Mouse (Mus musculus): Measurements from ENCODE around the gene Zfp536. TPM values are rescaled to one million over a fixed set of nuclear protein-coding genes. Genes with fewer than 3 reads are reported as not detected.
"Not testable (repeated sequence)": the region's sequence is repeated elsewhere in the genome, so short reads cannot be mapped to it uniquely, and the experiment has no call there.

Zfp536 gene
- polyA plus RNA-seq, 1 experiment: 0.80 TPM

GRCm38 (mm10) chr7:37758886-37759285 is 14.6 kb downstream of the Zfp536 start:
- no peak for DNase-seq (ENCODE audit: low read depth)

- no peak for DNase-seq (ENCODE audit: low read depth)
These were observed 20.4 kb downstream of the Zfp536 start for GRCm38 (mm10) chr7:37753024-37753423.

GRCm38 (mm10) chr7:37746133-37746761 is 27.2 kb downstream of the Zfp536 start:
- DNase-seq (ENCODE audit: low read depth): no peak

GRCm38 (mm10) chr7:37743350-37743749 is 30.1 kb downstream of the Zfp536 start:
- no peak for DNase-seq (ENCODE audit: low read depth)

GRCm38 (mm10) chr7:37737191-37737590 is 36.2 kb downstream of the Zfp536 start:
- no peak for DNase-seq (ENCODE audit: low read depth)

DNA sequence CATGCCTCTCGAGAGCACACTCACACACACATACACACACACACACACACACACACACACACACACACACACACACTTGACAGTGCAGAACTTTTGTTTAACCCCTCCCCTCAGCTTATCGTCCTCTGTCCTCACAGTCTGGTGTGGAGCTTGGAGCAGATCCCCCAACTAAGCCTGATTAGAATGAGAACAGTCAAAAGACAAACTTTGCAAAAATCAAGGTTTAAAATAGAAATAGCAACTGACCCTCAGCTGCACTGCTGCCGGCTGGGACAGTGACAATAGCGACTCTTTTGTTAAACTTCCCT is 37.1 kb downstream of the Zfp536 start:
- no peak for DNase-seq (ENCODE audit: low read depth)

DNA sequence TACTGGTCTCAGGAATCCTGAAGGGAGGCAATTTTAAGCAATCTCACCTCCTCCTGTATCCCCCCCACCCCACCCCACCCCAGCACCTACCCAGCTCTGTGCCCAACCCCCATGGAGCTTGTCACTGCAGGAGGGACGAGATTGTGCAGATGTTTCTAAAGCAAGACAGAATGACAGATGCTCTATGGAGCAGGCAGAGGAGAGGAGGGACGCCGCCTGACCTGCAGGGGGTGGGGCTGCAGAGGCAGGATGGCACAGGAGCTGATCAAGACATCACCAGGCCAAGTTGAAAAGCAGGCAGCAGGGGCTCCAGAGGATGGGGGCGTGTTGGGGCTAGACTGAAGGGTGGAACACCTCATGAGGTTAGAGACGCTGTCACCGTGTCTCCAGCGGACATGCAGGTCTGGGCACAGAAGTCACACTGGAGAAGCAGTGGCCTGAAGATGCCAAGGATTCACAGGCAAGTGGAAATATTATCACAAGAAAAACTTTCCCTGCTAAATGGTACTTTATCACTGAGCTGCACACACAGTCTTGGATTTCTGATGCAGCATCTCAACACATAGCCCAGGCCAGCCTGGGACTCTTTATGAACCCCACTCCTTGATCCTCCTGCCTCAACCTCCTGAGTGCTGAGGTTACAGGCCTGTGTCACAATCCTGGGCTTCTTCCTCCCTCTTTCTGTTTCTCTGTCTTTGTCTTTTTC is 37.6 kb downstream of the Zfp536 start:
- DNase-seq (ENCODE audit: low read depth): no peak

- no peak for DNase-seq (ENCODE audit: low read depth)
These were observed 38.3 kb downstream of the Zfp536 start for GRCm38 (mm10) chr7:37735101-37735500.

DNA sequence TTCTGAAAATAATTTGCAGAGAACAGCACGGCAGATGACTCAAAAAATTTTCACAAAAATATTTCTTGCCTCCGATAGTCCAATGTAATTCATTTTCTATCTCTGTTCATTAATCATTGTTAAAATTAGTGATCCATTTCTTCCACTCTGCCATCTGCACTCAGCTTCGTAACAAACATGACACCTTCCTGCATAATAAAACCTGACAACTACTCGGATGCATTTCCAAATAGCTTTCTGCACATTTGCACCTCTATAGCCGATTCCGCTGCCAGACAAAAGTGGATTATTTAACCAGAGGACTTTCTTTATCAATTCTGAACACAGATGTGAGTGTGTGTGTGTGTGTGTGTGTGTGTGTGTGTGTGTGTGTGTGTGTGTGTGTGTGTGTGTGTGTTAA is 38.9 kb downstream of the Zfp536 start:
- no peak for DNase-seq (ENCODE audit: low read depth)

GRCm38 (mm10) chr7:37733996-37734395 is 39.4 kb downstream of the Zfp536 start:
- DNase-seq (ENCODE audit: low read depth): no peak

GRCm38 (mm10) chr7:37732741-37733140 is 40.7 kb downstream of the Zfp536 start:
- no peak for DNase-seq (ENCODE audit: low read depth)

DNA sequence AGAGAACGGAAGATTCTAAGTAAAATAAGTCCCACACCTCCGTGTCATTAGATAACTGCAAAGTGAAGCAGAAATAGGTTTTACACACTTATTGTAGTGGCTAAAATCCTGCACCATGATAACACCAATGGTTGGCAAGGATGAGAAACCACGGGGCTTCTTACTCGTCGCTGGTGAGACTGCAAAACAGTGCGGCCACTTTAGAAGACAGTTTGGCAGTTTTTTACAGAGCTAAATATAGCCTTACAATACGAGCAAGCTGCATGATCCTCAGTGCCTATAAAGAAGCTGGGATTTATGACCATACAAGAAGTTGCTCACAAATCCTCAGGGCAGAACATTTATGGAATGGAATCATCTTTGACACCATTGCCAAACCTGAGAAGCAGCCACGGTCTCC is 45.7 kb downstream of the Zfp536 start:
- DNase-seq (ENCODE audit: low read depth): no peak

DNA sequence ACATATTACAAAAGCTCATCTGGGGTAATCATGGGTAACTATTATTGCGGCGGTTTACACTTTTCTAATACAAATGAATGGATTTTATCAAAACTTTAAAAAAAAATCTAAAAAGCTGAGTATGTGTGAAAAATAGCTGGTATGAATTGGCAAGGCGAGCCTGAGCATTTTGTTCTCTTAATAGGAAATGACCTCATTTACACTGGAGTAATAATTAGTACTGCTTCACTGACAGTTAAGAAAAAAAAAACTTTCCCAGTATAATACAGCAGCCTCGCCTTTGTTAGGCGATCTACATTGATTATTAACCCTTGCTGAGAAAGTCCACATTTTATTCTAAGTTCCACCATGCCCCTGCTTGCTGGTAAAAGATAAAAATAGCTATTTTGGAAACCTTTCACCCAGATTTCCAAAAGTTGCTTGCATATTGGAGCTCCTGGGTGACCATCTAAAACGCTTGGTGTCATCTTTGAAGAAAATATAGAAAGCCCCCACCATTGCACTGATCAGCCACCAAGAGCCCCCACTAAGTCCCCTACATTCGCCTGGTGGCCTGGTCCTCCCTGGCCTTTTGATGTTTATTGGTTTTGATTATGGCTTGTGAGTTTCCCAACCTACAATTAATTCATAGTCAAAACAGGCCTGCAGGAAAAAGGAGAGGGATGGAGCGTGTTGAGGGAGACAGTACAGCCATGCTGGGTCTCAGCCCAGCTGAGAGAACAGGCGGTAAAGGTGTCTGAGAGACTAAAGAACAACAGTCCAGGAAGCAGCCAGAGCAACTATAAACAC is 49.2 kb downstream of the Zfp536 start:
- DNase-seq (ENCODE audit: low read depth): no peak

GRCm38 (mm10) chr7:37723191-37723592 is 50.2 kb downstream of the Zfp536 start:
- no peak for DNase-seq (ENCODE audit: low read depth)

DNA sequence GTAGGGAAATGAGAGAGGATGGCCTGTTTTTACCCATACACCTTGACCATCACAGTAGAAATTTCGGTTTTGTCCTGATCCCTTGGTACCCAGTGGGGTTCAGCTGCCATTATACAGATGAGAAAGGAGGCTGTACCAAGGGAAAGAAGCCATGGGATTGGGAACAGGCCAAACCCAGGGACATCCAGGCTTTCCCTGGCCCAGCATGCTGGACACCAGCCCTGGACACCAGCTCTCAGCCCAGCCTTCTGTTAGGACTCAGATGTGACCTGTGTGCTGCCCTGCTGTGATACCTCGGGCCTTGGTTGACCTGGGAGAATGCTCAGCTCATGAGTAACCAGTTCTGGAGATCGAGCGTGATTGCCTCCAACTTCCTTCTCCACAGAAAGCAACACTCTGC is 51.8 kb downstream of the Zfp536 start:
- no peak for DNase-seq (ENCODE audit: low read depth)

DNA sequence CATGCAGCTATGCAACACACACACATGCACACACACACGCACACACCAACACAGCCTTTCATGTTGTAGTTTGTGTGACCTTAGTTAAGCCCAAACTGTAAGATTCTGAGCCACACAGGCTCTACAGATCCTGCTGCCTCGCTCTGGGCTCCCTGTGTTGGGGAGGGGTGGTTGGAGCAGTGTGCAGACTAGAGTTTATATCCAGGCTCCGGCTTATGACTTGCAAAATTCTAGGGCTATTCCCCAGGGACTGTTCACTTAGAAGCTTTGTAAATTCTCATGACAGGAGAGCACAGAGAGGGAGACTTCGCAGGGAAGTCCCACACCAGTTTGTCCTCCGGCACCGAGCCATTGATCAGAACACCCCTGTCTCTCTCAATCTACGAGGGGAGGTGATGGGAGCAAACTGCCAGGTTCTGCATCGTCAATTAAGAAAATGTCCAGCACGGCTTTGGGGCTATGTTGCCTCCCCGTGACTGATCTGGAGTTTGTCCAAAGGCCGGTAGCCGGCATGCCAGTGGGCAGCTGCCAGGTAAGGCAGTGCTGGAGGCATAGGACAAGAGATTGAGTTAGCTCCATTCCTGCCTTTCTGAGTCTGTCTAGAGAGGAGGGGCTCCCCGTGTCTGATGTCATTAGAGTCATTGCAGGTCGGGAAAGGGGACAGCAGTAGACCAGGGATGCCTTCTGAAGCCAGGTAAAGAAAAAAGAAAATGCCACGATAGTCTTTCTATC is 54.6 kb downstream of the Zfp536 start:
- DNase-seq (ENCODE audit: low read depth): no peak

GRCm38 (mm10) chr7:37717071-37717470 is 56.4 kb downstream of the Zfp536 start:
- DNase-seq (ENCODE audit: low read depth): no peak

DNA sequence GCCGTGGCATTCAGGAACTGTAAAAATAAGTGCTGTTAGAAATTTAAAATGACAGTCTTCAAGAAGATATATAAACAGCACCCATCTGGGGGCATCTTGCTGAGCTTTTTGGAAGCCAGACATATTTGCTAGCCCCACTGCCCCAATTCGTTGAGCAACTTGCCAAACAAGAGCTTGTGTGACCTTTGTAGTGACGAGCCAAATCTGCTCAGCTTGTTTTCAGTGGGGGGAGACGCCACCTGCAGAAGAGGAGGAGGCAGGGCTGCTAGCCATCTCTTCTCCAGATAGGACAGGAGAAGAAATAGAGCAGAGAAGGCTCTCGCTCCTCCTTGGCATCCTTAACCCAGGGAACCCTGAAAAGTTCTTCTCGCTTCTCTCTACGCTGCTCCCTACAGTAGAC is 56.8 kb downstream of the Zfp536 start:
- DNase-seq (ENCODE audit: low read depth): no peak

DNA sequence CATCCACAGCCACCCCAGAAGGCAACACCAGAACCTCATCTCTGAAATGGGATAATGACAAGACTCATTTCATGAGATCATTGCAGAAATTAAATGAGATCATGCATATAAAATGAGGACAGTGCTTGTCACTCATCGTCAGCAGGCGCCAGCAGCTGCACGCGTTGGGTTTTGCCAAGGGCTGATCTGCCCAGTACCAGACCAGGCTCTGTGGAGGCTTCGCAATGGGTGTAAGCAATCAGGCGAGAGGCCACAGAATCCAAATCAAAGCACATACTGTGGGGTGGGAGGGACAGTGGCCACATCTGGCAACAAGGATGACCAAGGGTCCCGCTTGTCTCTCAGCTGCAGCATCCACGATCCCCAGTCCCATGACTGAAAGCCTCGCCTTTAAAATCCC is 69.0 kb downstream of the Zfp536 start:
- DNase-seq (ENCODE audit: low read depth): no peak

GRCm38 (mm10) chr7:37697378-37697777 is 76.1 kb downstream of the Zfp536 start:
- DNase-seq (ENCODE audit: low read depth): not testable (repeated sequence)

- DNase-seq (ENCODE audit: low read depth): no peak
These were observed 78.4 kb downstream of the Zfp536 start for GRCm38 (mm10) chr7:37695066-37695465.

GRCm38 (mm10) chr7:37690606-37691005 is 82.8 kb downstream of the Zfp536 start:
- DNase-seq (ENCODE audit: low read depth): no peak

Measured in gonadal fat pad, adult 2 months (tissue).